ENCODE assay signal across 29 mouse cellular contexts in the genomic region with DNA sequence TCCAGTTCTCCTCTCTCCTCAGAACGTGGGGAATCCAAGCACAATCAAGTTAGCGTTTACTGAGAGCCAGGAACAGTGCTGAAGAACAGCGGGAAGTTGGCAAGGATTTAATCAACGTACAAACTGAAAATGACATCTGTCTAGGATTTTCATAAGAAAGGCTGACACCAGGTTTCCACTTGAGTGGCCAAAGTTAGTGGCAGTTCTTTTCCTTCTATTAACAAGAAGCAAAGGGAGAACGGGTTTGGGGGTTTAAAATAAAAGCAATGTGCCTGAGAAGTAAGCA. TPM values are rescaled to one million over a fixed set of nuclear protein-coding genes. Genes with fewer than 3 reads are reported as not detected.
DNase-seq lines count a peak whose midpoint lies in the region; ATAC-seq and TF ChIP-seq lines count a peak whose summit lies in the region.
"Had no signal": no experiment of that assay in that cellular context is flagged by ENCODE, and none has a peak within 500 bp of the region (broad histone marks: within the 10 kb centered on the region; RNA-seq: fewer than 3 reads in every experiment).

No protein-coding gene starts in this region.

- 50% methylated on average over 5 of the region's 5 CpGs for WGBS in hindbrain, postnatal 0 days
- 46% methylated on average over 5 of the region's 5 CpGs for WGBS in hindbrain, embryonic 16.5 days

- no peak for TF ChIP-seq POLR2A in brain, embryonic 14.5 days (IDR thresholded peaks at IDR 0.05; ENCODE audit: borderline replicate concordance, extremely low read depth, insufficient read depth, insufficient read length, poor library complexity, severe bottlenecking)

- ATAC-seq in hindbrain, postnatal 0 days = no peak
- ATAC-seq in hindbrain, embryonic 16.5 days = no peak
- ATAC-seq: forebrain, embryonic 15.5 days; intestine, postnatal 0 days; liver, embryonic 12.5 days had no signal

- no peaks in the 10 kb centered on the region for H3K27me3 ChIP-seq in hindbrain, postnatal 0 days (ENCODE audit: insufficient read depth, low read length)
- H3K27me3 ChIP-seq in hindbrain, embryonic 16.5 days (replicated peaks; ENCODE audit: control insufficient read depth, insufficient read depth, low read length) = no peaks in the 10 kb centered on the region
- H3K27me3 ChIP-seq: CH12.LX; forebrain, embryonic 15.5 days; hindbrain, embryonic 15.5 days; liver, embryonic 12.5 days; lung, embryonic 15.5 days; midbrain, embryonic 12.5 days; neural tube, embryonic 13.5 days had no signal

- H3K9ac ChIP-seq in hindbrain, postnatal 0 days (replicated peaks; ENCODE audit: low read length) = no peak overlapping the region
- H3K9ac ChIP-seq in hindbrain, embryonic 16.5 days (ENCODE audit: low read depth, low read length) = no peak overlapping the region
- H3K9ac ChIP-seq: forebrain, embryonic 15.5 days; hindbrain, embryonic 15.5 days; liver, embryonic 12.5 days; lung, embryonic 15.5 days; midbrain, embryonic 12.5 days; neural tube, embryonic 13.5 days had no signal

- H3K36me3 ChIP-seq in hindbrain, postnatal 0 days (ENCODE audit: insufficient read depth, low read length) = no peaks in the 10 kb centered on the region
- H3K36me3 ChIP-seq in hindbrain, embryonic 16.5 days (ENCODE audit: control insufficient read depth, insufficient read depth, low read length) = no peaks in the 10 kb centered on the region
- H3K36me3 ChIP-seq: forebrain, embryonic 15.5 days; G1E; heart, embryonic 10.5 days; hindbrain, embryonic 15.5 days; liver, embryonic 12.5 days; lung, embryonic 15.5 days; midbrain, embryonic 12.5 days; neural tube, embryonic 13.5 days had no signal

- peak; percentile 40 for DNase-seq in hindbrain, postnatal 0 days (ENCODE audit: low spot score)
- DNase-seq in lung, postnatal 10 days = peak; percentile 36
- DNase-seq in lung, postnatal 36 days = no peak
- DNase-seq in brain, embryonic 14.5 days (ENCODE audit: low read depth) = peak; percentile 46
- DNase-seq in retina, embryonic 14.5 days (ENCODE audit: low spot score) = peak; percentile 75
- DNase-seq in kidney, postnatal 36 days = no peak
- DNase-seq in natural killer cell, adult 2 months (ENCODE audit: low spot score in 2 of 2) = no peak
- DNase-seq: adrenal gland, postnatal 25 days; B cell, adult 2 months; cerebellum, adult 9-11 months; heart, postnatal 4 days; kidney, postnatal 25 days; right cerebral cortex, adult 18-20 months; thymus, adult 2 months had no signal

- no peaks in the 10 kb centered on the region for H3K9me3 ChIP-seq in hindbrain, postnatal 0 days (ENCODE audit: low read length)
- H3K9me3 ChIP-seq in hindbrain, embryonic 16.5 days (ENCODE audit: control insufficient read depth, low read length) = no peaks in the 10 kb centered on the region
- H3K9me3 ChIP-seq: forebrain, embryonic 15.5 days; G1E; heart, embryonic 10.5 days; hindbrain, embryonic 15.5 days; liver, embryonic 12.5 days; lung, embryonic 15.5 days; midbrain, embryonic 12.5 days; neural tube, embryonic 13.5 days had no signal

- no peaks in the 10 kb centered on the region; the same call in 1 of the 2 replicates for H3K4me1 ChIP-seq in hindbrain, postnatal 0 days (ENCODE audit: insufficient read depth, low read length)
- H3K4me1 ChIP-seq in hindbrain, embryonic 16.5 days (ENCODE audit: control insufficient read depth, insufficient read depth, low read depth, low read length) = no peaks in the 10 kb centered on the region
- H3K4me1 ChIP-seq: forebrain, embryonic 15.5 days; heart, embryonic 10.5 days; hindbrain, embryonic 15.5 days; liver, embryonic 12.5 days; midbrain, embryonic 12.5 days; neural tube, embryonic 13.5 days had no signal

- H3K4me2 ChIP-seq in hindbrain, postnatal 0 days (ENCODE audit: low read depth, low read length) = no peak overlapping the region
- no peak overlapping the region for H3K4me2 ChIP-seq in hindbrain, embryonic 16.5 days (ENCODE audit: low read length)
- H3K4me2 ChIP-seq: forebrain, embryonic 15.5 days; hindbrain, embryonic 15.5 days; liver, embryonic 12.5 days; lung, embryonic 15.5 days; midbrain, embryonic 12.5 days; neural tube, embryonic 13.5 days had no signal

- no peak for TF ChIP-seq CTCF in hindbrain, postnatal 0 days (IDR thresholded peaks at IDR 0.05; ENCODE audit: low read depth)
- no peak for TF ChIP-seq CTCF in brain, embryonic 14.5 days (IDR thresholded peaks at IDR 0.05; ENCODE audit: borderline replicate concordance, extremely low read depth, insufficient read depth, insufficient read length)

- no peak overlapping the region for H3K27ac ChIP-seq in hindbrain, postnatal 0 days
- H3K27ac ChIP-seq in hindbrain, embryonic 16.5 days (ENCODE audit: low read depth, low read length) = no peak overlapping the region
- H3K27ac ChIP-seq: forebrain, embryonic 15.5 days; heart, embryonic 10.5 days; hindbrain, embryonic 15.5 days; liver, embryonic 12.5 days; lung, embryonic 15.5 days; midbrain, embryonic 12.5 days; neural tube, embryonic 13.5 days had no signal

- no peak overlapping the region for H3K4me3 ChIP-seq in hindbrain, postnatal 0 days (ENCODE audit: low read length)
- no peak overlapping the region for H3K4me3 ChIP-seq in hindbrain, embryonic 16.5 days (ENCODE audit: low read length)
- H3K4me3 ChIP-seq: forebrain, embryonic 15.5 days; heart, embryonic 10.5 days; hindbrain, embryonic 15.5 days; liver, embryonic 12.5 days; lung, embryonic 15.5 days; midbrain, embryonic 12.5 days; neural tube, embryonic 13.5 days had no signal

RNA-seq across cellular contexts. Expression of gene Filip1l, which starts 12.3 kb away (rescaled TPM):
- 0.86 and 1.0 TPM in 2 replicates for total RNA-seq in hindbrain, postnatal 0 days (2014; rRNA removed)
- 1.8 and 2.1 TPM in 2 replicates for polyA plus RNA-seq in hindbrain, postnatal 0 days (2015; fragmentation: Nextera tagmentation; extraction: Ambion mirVana)
- polyA plus RNA-seq in hindbrain, embryonic 16.5 days (2015; fragmentation: Nextera tagmentation; extraction: Ambion mirVana) = 2.2 and 3.2 TPM in 2 replicates
- 1.3 and 2.5 TPM in 2 replicates for polyA plus RNA-seq in brain, embryonic 14.5 days (2012; rRNA removed)

RNA-seq across cellular contexts. Expression of gene Tmem30c, which starts 47.9 kb away (rescaled TPM):
- total RNA-seq in hindbrain, postnatal 0 days (2014; rRNA removed) = 0.73 TPM in 1 of 2 replicates, not detected in the other
- 0.14 and 0.24 TPM in 2 replicates for polyA plus RNA-seq in hindbrain, postnatal 0 days (2015; fragmentation: Nextera tagmentation; extraction: Ambion mirVana)
- 0.31 and 0.34 TPM in 2 replicates for polyA plus RNA-seq in hindbrain, embryonic 16.5 days (2015; fragmentation: Nextera tagmentation; extraction: Ambion mirVana)
- polyA plus RNA-seq in brain, embryonic 14.5 days (2012; rRNA removed) = 1.1 and 1.6 TPM in 2 replicates
- total RNA-seq: adrenal gland, postnatal 25 days; gastrocnemius, adult 8-10 months; heart, postnatal 4 days; megakaryocyte, adult 5-6 weeks had no signal
- polyA plus RNA-seq: embryonic facial prominence, embryonic 11.5 days; G1E; heart, embryonic 10.5 days; heart, embryonic 16.5 days; intestine, postnatal 0 days; liver, embryonic 12.5 days; lung, embryonic 15.5 days; thymus, adult 2 months had no signal

Comparison
In these comparisons a context has a peak if more than half of its experiments do, and no peak if none do; other contexts are left out.
1. DNase-seq: peak in hindbrain, postnatal 0 days (single experiment), lung, postnatal 10 days (single experiment), brain, embryonic 14.5 days (single experiment) and retina, embryonic 14.5 days (single experiment); none in lung, postnatal 36 days (single experiment), kidney, postnatal 36 days (0 of 2) and natural killer cell, adult 2 months (0 of 2).